Mouse (Mus musculus): ENCODE measurements around the gene Rmi2.

DNA sequence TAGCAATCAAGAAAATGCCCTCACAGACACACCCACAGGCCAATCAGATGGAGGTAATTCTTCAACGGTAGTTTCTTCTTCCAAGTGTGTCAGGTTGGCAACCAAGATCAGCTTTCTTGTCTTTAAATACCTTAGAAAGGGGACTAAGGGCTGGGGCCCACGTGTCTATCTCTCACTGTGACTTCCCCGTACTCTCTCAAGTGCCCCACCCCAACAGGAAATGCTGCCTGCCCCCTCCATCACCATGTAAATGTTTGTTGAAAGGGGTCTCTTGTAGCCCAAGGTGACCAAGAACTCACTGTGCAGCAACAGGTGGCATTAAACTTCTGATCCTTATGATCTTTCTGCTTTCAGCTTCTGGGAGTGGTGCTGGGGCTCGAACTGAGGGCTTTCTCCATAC, 21.1 kb upstream of the Rmi2 start:
- TF ChIP-seq CTCF (IDR thresholded peaks at IDR 0.05; ENCODE audit: control insufficient read depth, insufficient read depth, low read length) (no peak), POLR2A (IDR thresholded peaks at IDR 0.05; ENCODE audit: borderline replicate concordance, control insufficient read depth, low read depth, low read length) (no peak)
